Mouse (Mus musculus): ENCODE measurements around the gene Smg5. TPM values are rescaled to one million over a fixed set of nuclear protein-coding genes. Genes with fewer than 3 reads are reported as not detected.
A peak's percentile ranks its signal among the peaks of the same experiment; 100 is the strongest.
"Not testable (repeated sequence)": the region's sequence is repeated elsewhere in the genome, so short reads cannot be mapped to it uniquely, and the experiment has no call there.

The Smg5 gene
- polyA plus RNA-seq, 1 experiment from 2014 or later, result 33.3 TPM

GRCm38 (mm10) chr3:88382383-88382782 lies 46.3 kb downstream of the Smg5 start:
- ATAC-seq (replicated peaks; ENCODE audit: insufficient number of reproducible peaks, low FRiP score, low TSS enrichment, low read depth); DNase-seq (ENCODE audit: low spot score); H3K4me1 ChIP-seq (ENCODE audit: control insufficient read depth, insufficient read depth, low read length); H3K9me3 ChIP-seq (replicated peaks; ENCODE audit: control insufficient read depth, low read length); H3K4me3 ChIP-seq (ENCODE audit: low read depth, low read length); H3K36me3 ChIP-seq (replicated peaks; ENCODE audit: control insufficient read depth, insufficient read depth, low read depth, low read length); H3K9ac ChIP-seq (replicated peaks; ENCODE audit: low read length); H3K27ac ChIP-seq (replicated peaks; ENCODE audit: low read depth, low read length); H3K27me3 ChIP-seq (ENCODE audit: control insufficient read depth, insufficient read depth, low read length); H3K4me2 ChIP-seq (ENCODE audit: low read depth, low read length): not testable (repeated sequence)
- 31% methylated on average over 1 of the region's 7 CpGs for WGBS

DNA sequence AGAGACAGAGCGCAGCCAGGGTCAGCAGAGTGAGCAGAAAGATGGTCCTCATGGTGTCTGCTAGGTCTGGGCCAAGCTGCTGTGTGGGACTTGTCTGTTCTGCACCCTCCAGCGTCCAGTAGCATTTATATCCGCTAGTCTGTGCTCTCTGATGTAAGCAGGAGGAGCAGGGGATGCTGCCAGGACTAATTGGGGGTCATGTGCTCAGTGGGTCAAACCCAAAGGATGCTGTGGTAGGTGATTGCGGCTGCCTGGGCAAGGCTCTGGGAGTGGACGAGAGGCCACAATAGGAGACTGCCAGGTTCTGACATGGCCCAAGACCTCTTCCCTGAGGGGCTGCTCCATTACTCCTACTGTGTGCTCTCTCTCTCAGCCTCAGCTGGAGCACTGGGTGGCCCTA lies 48.3 kb downstream of the Smg5 start, which contains the start of gene Bglap:
Bglap (minus strand) TSS at position 101 of the 400 bp plus-strand sequence.
- WGBS, result 74% methylated on average over 5 of the region's 5 CpGs
- ATAC-seq (replicated peaks; ENCODE audit: insufficient number of reproducible peaks, low FRiP score, low TSS enrichment, low read depth) (no peak), DNase-seq (ENCODE audit: low spot score) (no peak)
- H3K9ac ChIP-seq (replicated peaks; ENCODE audit: low read length), result no peak within 1 kb of the TSS
- no peaks in the 10 kb centered on the region for H3K36me3 ChIP-seq (replicated peaks; ENCODE audit: control insufficient read depth, insufficient read depth, low read depth, low read length)
- no peak within 1 kb of the TSS for H3K4me3 ChIP-seq (ENCODE audit: low read depth, low read length)
- no peaks in the 10 kb centered on the region for H3K27me3 ChIP-seq (ENCODE audit: control insufficient read depth, insufficient read depth, low read length)
- no peak within 1 kb of the TSS for H3K4me2 ChIP-seq (ENCODE audit: low read depth, low read length)
- H3K9me3 ChIP-seq (replicated peaks; ENCODE audit: control insufficient read depth, low read length), result no peaks in the 10 kb centered on the region
- H3K4me1 ChIP-seq (ENCODE audit: control insufficient read depth, insufficient read depth, low read length), result no peaks in the 10 kb centered on the region
- H3K27ac ChIP-seq (replicated peaks; ENCODE audit: low read depth, low read length), result no peak within 1 kb of the TSS

DNA sequence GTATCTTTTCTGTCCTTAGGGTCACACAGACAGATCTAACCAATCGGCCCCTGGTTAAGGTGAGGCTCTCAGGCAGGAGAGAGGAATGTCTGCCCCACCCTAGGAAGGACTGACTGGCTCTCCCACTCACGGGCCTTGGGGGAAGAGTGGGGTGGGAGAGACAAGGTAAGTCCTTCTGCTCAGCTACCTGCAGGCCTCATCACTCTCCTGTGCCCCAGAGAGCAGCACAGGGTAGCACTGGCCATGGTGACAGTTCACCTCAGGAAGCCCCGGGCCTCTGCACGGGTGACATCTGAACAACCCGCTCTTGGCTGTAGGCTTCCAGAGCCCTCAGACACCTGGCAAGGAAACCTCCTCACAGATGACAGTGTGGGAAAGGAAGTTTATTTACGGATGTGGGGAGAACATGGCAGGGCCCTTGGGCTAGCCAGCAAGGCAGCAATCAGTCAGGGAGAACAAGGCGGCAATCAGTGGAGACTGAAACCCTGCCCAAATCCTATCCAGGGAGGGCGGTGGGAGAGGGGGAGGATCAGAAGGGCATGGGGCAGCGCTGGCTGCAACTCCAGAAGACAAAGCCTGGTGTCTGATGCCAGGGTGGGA lies 57.8 kb downstream of the Smg5 start:
- Histone ChIP-seq H3K27me3 (ENCODE audit: control insufficient read depth, insufficient read depth, low read length) (no peaks in the 10 kb centered on the region), H3K4me1 (ENCODE audit: control insufficient read depth, insufficient read depth, low read length) (no peaks in the 10 kb centered on the region), H3K4me2 (ENCODE audit: low read depth, low read length) (no peak overlapping the region), H3K9ac (replicated peaks; ENCODE audit: low read length) (no peak overlapping the region), H3K9me3 (replicated peaks; ENCODE audit: control insufficient read depth, low read length) (no peaks in the 10 kb centered on the region), H3K4me3 (ENCODE audit: low read depth, low read length) (no peak overlapping the region), H3K27ac (replicated peaks; ENCODE audit: low read depth, low read length) (no peak overlapping the region), H3K36me3 (replicated peaks; ENCODE audit: control insufficient read depth, insufficient read depth, low read depth, low read length) (no peaks in the 10 kb centered on the region; the same call in 1 of the 2 replicates)
- WGBS, result 89% methylated on average over 9 of the region's 9 CpGs
- ATAC-seq (replicated peaks; ENCODE audit: insufficient number of reproducible peaks, low FRiP score, low TSS enrichment, low read depth) (no peak), DNase-seq (ENCODE audit: low spot score) (no peak)

- Histone ChIP-seq H3K4me3 (ENCODE audit: low read depth, low read length) (no peak overlapping the region), H3K4me1 (ENCODE audit: control insufficient read depth, insufficient read depth, low read length) (no peaks in the 10 kb centered on the region), H3K9me3 (replicated peaks; ENCODE audit: control insufficient read depth, low read length) (no peaks in the 10 kb centered on the region), H3K4me2 (ENCODE audit: low read depth, low read length) (no peak overlapping the region), H3K27ac (replicated peaks; ENCODE audit: low read depth, low read length) (no peak overlapping the region), H3K27me3 (ENCODE audit: control insufficient read depth, insufficient read depth, low read length) (no peaks in the 10 kb centered on the region), H3K36me3 (replicated peaks; ENCODE audit: control insufficient read depth, insufficient read depth, low read depth, low read length) (no peaks in the 10 kb centered on the region; the same call in 1 of the 2 replicates), H3K9ac (replicated peaks; ENCODE audit: low read length) (no peak overlapping the region)
- DNase-seq (ENCODE audit: low spot score) (no peak), ATAC-seq (replicated peaks; ENCODE audit: insufficient number of reproducible peaks, low FRiP score, low TSS enrichment, low read depth) (no peak)
- 92% methylated on average over 6 of the region's 6 CpGs for WGBS
Observed at GRCm38 (mm10) chr3:88395288-88395687, 59.2 kb downstream of the Smg5 start.

DNA sequence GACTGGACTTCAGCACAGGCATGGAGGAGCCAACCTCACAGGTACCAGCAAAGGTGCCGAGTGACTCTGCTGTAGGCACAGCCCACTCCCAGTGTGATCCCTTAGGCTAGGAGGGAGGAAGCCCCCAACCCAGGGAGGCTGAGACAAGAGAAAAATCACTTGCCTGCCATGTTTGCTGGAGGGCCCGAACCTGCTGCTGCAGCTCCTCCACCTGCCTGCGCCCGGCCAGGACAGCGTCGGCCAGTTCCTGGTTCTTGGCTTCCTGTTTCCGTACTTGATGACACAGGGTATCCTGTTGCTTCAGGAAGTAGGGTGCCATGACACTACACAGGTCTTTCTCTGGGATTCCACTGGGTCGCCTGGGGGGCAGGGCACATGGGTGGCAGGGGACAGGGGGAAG lies 59.7 kb downstream of the Smg5 start:
- H3K36me3 ChIP-seq (replicated peaks; ENCODE audit: control insufficient read depth, insufficient read depth, low read depth, low read length), result no peaks in the 10 kb centered on the region; the same call in 1 of the 2 replicates
- no peak for ATAC-seq (replicated peaks; ENCODE audit: insufficient number of reproducible peaks, low FRiP score, low TSS enrichment, low read depth)
- no peaks in the 10 kb centered on the region for H3K9me3 ChIP-seq (replicated peaks; ENCODE audit: control insufficient read depth, low read length)
- no peak overlapping the region for H3K4me2 ChIP-seq (ENCODE audit: low read depth, low read length)
- H3K27me3 ChIP-seq (ENCODE audit: control insufficient read depth, insufficient read depth, low read length), result no peaks in the 10 kb centered on the region
- H3K27ac ChIP-seq (replicated peaks; ENCODE audit: low read depth, low read length), result no peak overlapping the region
- H3K4me3 ChIP-seq (ENCODE audit: low read depth, low read length), result no peak overlapping the region
- H3K9ac ChIP-seq (replicated peaks; ENCODE audit: low read length), result no peak overlapping the region
- H3K4me1 ChIP-seq (ENCODE audit: control insufficient read depth, insufficient read depth, low read length), result no peaks in the 10 kb centered on the region
- 93% methylated on average over 8 of the region's 8 CpGs for WGBS
- no peak for DNase-seq (ENCODE audit: low spot score)

DNA sequence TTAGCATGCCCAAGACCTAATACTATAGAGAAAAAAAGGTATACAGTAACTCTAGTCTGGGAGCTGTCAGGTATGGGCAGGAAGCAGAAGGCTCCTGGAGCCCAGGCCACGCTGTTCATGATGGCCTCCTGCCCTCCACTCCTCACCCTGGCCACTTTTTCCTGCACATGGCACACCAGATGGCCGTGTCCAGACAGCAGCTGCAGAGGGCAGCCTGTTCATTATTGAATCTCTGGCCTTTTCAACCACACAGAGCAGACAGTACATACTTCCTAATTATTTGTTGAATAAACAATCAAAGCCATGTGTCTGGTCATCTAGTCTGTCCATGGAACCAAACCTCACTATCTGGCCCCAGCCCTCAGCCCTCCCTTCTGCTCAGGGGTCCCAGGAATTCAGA lies 62.6 kb downstream of the Smg5 start:
- Histone ChIP-seq H3K9me3 (replicated peaks; ENCODE audit: control insufficient read depth, low read length) (no peaks in the 10 kb centered on the region), H3K27ac (replicated peaks; ENCODE audit: low read depth, low read length) (no peak overlapping the region)

DNA sequence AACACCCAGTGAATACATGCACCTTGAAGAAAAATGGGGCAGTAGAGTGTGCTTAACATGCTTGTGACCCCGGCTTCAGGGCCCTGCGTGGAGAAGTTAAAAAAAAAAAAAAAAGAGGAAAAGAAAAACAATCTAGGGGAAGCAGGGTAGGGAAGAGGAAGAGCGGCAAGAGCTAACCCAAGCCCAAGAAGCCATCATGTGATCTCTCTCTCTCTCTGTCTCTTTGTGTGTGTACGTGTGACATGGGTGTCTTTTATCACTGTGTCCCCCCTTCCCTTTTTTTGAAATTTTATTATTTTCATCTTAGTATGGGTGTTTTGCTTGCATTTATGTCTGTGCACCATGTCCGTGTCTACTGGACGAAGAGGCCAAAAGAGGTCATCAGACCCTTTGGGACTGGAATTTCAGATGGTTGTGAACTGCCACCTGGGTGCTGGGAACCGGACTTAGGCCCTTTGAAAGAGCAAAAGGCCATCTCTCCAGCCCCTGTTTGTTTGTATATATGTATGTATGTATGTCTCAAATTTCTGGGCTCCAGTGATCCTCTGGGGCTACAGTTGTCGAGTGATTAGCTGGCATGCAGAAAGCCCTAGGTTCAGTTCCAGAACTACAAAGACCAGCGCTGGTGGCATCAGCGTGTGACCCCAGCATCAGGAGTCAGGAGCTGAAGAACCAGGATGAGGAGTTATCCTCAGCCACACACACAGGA lies 67.6 kb downstream of the Smg5 start:
- H3K4me2 ChIP-seq (ENCODE audit: low read depth, low read length), result no peak overlapping the region
- H3K27me3 ChIP-seq (ENCODE audit: control insufficient read depth, insufficient read depth, low read length), result no peaks in the 10 kb centered on the region
- no peak overlapping the region for H3K27ac ChIP-seq (replicated peaks; ENCODE audit: low read depth, low read length)
- DNase-seq (ENCODE audit: low spot score) (no peak), ATAC-seq (replicated peaks; ENCODE audit: insufficient number of reproducible peaks, low FRiP score, low TSS enrichment, low read depth) (no peak)
- H3K9ac ChIP-seq (replicated peaks; ENCODE audit: low read length), result no peak overlapping the region
- no peak overlapping the region for H3K4me3 ChIP-seq (ENCODE audit: low read depth, low read length)
- WGBS, result 91% methylated on average over 10 of the region's 10 CpGs
- H3K36me3 ChIP-seq (replicated peaks; ENCODE audit: control insufficient read depth, insufficient read depth, low read depth, low read length), result no peaks in the 10 kb centered on the region
- no peaks in the 10 kb centered on the region for H3K9me3 ChIP-seq (replicated peaks; ENCODE audit: control insufficient read depth, low read length)
- H3K4me1 ChIP-seq (ENCODE audit: control insufficient read depth, insufficient read depth, low read length), result no peaks in the 10 kb centered on the region

More for the DNA sequence above, 62.6 kb downstream of the Smg5 start:
- Histone ChIP-seq H3K4me1 (ENCODE audit: control insufficient read depth, insufficient read depth, low read length) (no peaks in the 10 kb centered on the region), H3K4me2 (ENCODE audit: low read depth, low read length) (no peak overlapping the region), H3K27me3 (ENCODE audit: control insufficient read depth, insufficient read depth, low read length) (no peaks in the 10 kb centered on the region), H3K4me3 (ENCODE audit: low read depth, low read length) (no peak overlapping the region), H3K36me3 (replicated peaks; ENCODE audit: control insufficient read depth, insufficient read depth, low read depth, low read length) (no peaks in the 10 kb centered on the region; the same call in 1 of the 2 replicates), H3K9ac (replicated peaks; ENCODE audit: low read length) (no peak overlapping the region)
- 77% methylated on average over 2 of the region's 2 CpGs for WGBS
- no peak for DNase-seq (ENCODE audit: low spot score)
- no peak for ATAC-seq (replicated peaks; ENCODE audit: insufficient number of reproducible peaks, low FRiP score, low TSS enrichment, low read depth)

DNA sequence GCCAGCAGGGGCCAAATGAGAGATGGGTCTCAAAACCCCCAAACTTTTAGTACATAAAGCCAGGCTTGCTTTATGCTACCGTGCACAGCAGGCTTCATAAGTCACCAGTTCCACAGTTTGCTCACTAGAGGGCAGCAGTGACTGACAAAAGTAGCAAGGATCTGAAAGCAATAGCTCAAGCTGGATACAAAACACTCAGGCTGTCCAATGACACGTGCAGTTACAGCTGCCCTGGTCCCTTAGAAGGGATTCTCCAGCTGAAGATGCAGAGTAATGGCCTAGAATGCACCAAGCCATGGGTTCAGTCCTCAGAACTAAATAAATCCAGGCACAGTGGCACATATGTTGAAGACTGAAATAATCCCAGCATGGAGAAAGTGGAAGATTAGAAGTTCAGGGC lies 71.0 kb downstream of the Smg5 start:
- no peak overlapping the region for H3K4me3 ChIP-seq (ENCODE audit: low read depth, low read length)
- ATAC-seq (replicated peaks; ENCODE audit: insufficient number of reproducible peaks, low FRiP score, low TSS enrichment, low read depth), result no peak
- H3K9me3 ChIP-seq (replicated peaks; ENCODE audit: control insufficient read depth, low read length), result no peaks in the 10 kb centered on the region
- H3K4me2 ChIP-seq (ENCODE audit: low read depth, low read length), result no peak overlapping the region
- WGBS, result 4% methylated on average over 2 of the region's 2 CpGs
- no peaks in the 10 kb centered on the region for H3K27me3 ChIP-seq (ENCODE audit: control insufficient read depth, insufficient read depth, low read length)
- no peak overlapping the region for H3K27ac ChIP-seq (replicated peaks; ENCODE audit: low read depth, low read length)
- H3K4me1 ChIP-seq (ENCODE audit: control insufficient read depth, insufficient read depth, low read length), result no peaks in the 10 kb centered on the region
- no peak overlapping the region for H3K9ac ChIP-seq (replicated peaks; ENCODE audit: low read length)
- no peaks in the 10 kb centered on the region for H3K36me3 ChIP-seq (replicated peaks; ENCODE audit: control insufficient read depth, insufficient read depth, low read depth, low read length)
- DNase-seq (ENCODE audit: low spot score), result peak; percentile 91
